Mouse (Mus musculus) lung, adult 2 months (tissue): ENCODE measurements around the gene Epo.

Experiments used
- CTCF ChIP-seq: fragments of 200-500 bp; IDR thresholded peaks from 2 replicates; pipeline ENCODE4 v1.5.1; 2011; ENCODE audit warnings: mild to moderate bottlenecking, low read length, control low read depth; ENCODE audit not compliant: insufficient read depth
- POLR2A ChIP-seq: fragments of 200-500 bp; IDR thresholded peaks from 2 replicates; pipeline ENCODE4 v1.6.1; 2011; ENCODE audit warnings: low read depth, mild to moderate bottlenecking, control low read depth, low read length, borderline replicate concordance; ENCODE audit errors: extremely low read depth

DNA sequence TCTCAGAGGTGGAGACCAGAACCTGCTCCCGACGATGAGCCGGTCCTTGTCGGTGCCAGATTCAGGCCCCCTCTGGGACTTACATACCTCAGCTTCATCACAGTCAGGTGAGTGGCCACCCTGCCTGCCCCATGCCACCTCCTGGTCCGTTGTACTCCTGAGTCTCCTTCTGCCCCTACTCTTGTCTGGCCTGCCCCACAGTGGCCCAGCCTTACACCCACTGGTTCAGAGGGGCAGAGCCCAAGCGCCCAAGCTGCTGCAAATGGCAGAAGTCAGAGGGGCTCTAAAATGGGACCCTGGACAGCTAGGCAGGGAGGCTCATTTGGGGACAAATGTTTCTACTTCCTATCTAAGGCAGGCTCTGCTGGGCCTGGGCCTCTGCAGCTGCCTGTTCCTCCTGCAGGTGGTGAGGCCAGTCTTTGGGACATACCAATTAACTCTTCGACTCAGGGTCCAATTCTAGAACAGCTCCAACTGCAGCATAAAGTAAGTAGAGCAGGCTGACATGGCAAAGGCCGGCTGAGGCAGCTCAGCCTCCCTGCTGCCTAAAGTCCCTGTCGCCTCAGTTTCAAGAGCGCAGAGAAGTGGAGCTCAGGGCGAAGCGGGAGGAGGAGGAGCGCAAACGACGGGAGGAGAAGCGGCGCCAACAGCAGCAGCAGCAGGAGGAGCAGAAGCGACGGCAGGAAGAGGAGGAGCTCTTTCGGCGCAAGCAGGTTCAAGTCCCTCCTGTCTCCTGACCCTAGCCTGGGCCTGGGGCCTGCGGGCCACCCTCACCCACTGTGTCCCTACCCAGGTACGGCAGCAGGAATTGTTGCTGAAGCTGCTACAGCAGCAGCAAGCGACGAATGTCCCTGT lies 9.4 kb downstream of the Epo start:
- no peak for TF ChIP-seq CTCF
- no peak for TF ChIP-seq POLR2A
